Mouse (Mus musculus) stomach, postnatal 0 days (tissue): Measurements from ENCODE around the gene Map4k1. TPM values are rescaled to one million over a fixed set of nuclear protein-coding genes. Genes with fewer than 3 reads are reported as not detected.
"Not testable (repeated sequence)": the region's sequence is repeated elsewhere in the genome, so short reads cannot be mapped to it uniquely, and the experiment has no call there.

Source experiments
- ATAC-seq: fragments of 200-750 bp; cut with Nextera tagmentation; 2 replicates; pipeline ENCODE4 v1.8.0; 2017; ENCODE audit not compliant: low FRiP score, low TSS enrichment
- DNase-seq: peaks from one replicate; pipeline ENCODE4 v3.0.0-alpha.2; 2016; ENCODE audit warnings: low spot score
- H3K27ac ChIP-seq: fragments of 300-500 bp; sonication (generic); replicated peaks from 2 replicates; pipeline ENCODE4 v1.5.1; 2014; ENCODE audit warnings: mild to moderate bottlenecking, control low read depth
- H3K27me3 ChIP-seq: fragments of 300-500 bp; sonication (generic); 2 replicates; pipeline ENCODE4 v1.6.1; 2014; ENCODE audit warnings: low read length; ENCODE audit not compliant: control insufficient read depth, insufficient read depth
- H3K36me3 ChIP-seq: fragments of 300-500 bp; sonication (generic); 2 replicates; pipeline ENCODE4 v1.6.1; 2014; ENCODE audit warnings: low read length, mixed read lengths; ENCODE audit not compliant: control insufficient read depth, insufficient read depth
- H3K4me1 ChIP-seq: fragments of 300-500 bp; sonication (generic); replicated peaks from 2 replicates; pipeline ENCODE4 v1.6.1; 2014; ENCODE audit warnings: antibody characterized with exemption; ENCODE audit not compliant: control insufficient read depth, insufficient read depth
- H3K4me2 ChIP-seq: fragments of 300-500 bp; sonication (generic); replicated peaks from 2 replicates; pipeline ENCODE4 v1.6.1; 2014; ENCODE audit warnings: low read depth, mild to moderate bottlenecking, control low read depth, moderate library complexity
- H3K4me3 ChIP-seq: fragments of 300-500 bp; sonication (generic); 2 replicates; pipeline ENCODE4 v1.5.1; 2014; ENCODE audit warnings: low read depth, low read length, control low read depth
- H3K9ac ChIP-seq: fragments of 300-500 bp; sonication (generic); 2 replicates; pipeline ENCODE4 v1.6.1; 2014; ENCODE audit warnings: mild to moderate bottlenecking, low read length, control low read depth, mixed read lengths
- H3K9me3 ChIP-seq: fragments of 300-500 bp; sonication (generic); 2 replicates; pipeline ENCODE4 v1.6.1; 2016; ENCODE audit warnings: low read length; ENCODE audit not compliant: control insufficient read depth
- CTCF ChIP-seq: IDR thresholded peaks from 2 replicates; pipeline ENCODE4 v1.5.1; 2016; ENCODE audit warnings: antibody characterized with exemption, low read depth, mild to moderate bottlenecking, moderate library complexity
- EP300 ChIP-seq: optimal IDR thresholded peaks from 2 replicates; pipeline ENCODE3; 2016; ENCODE audit warnings: antibody characterized with exemption
- WGBS: fragments of 180-500 bp; shearing (Covaris S2); extraction: QIAGEN DNeasy Blood & Tissue Kit; methylation state at CpG from one replicate; pipeline ENCODE4 v1.1.7; 2014; 5-methylcytosine and 5-hydroxymethylcytosine counted together
- polyA plus RNA-seq: library from polyadenylated mRNA; unstranded; fragments of >200 nt; fragmentation: Nextera tagmentation; extraction: Ambion mirVana; gene quantifications from 2 replicates; pipeline ENCODE4 v1.2.1, GENCODE M21; 2015

Map4k1 gene
- polyA plus RNA-seq, 1 experiment from 2014 or later: 3.6 TPM

GRCm38 (mm10) chr7:28961927-28962670 is 19.8 kb upstream of the Map4k1 start, which contains the start of gene Actn4:
Actn4 (minus strand) TSS chr7:28962340.
- Histone ChIP-seq H3K4me1 (peaks cover 14% of the 10 kb centered on the region), H3K4me3 (peak within 1 kb of the TSS; percentile 100), H3K27me3 (no peaks in the 10 kb centered on the region), H3K36me3 (no peaks in the 10 kb centered on the region), H3K9me3 (no peaks in the 10 kb centered on the region), H3K27ac (peak within 1 kb of the TSS; percentile 94), H3K9ac (peak within 1 kb of the TSS; percentile 98), H3K4me2 (peak within 1 kb of the TSS; percentile 86)
- ATAC-seq (peak; percentile 90), DNase-seq (peak; percentile 99)
- TF ChIP-seq CTCF: no peak
- peak; percentile 49 for TF ChIP-seq EP300
- under 1% methylated on average over 76 of the region's 76 CpGs for WGBS

DNA sequence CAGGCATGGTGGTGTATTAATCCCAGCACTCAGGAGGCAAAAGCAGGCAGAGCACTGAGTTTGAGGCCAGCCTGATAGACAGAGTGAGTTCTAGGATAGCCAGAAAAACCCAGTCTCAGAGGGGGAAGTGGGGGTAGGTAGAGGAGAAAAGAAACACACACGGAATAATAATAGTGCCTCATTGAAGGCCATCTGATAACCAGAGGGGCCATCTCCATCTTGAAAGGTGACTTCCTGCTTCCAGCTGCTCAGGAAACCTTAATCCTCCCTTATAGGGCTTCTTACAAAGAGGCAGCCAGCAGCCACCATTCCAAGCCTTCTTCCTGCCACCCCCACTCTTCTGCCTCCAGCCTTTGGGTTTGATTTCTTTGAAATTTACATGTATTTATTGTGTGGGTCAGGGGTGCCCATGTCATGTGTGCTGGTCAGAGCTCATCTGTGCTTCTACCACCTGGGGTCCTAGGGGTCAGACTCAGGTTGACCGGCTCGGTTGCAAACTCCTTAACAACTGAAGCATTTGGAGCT is 18.4 kb upstream of the Map4k1 start:
- WGBS: 84% methylated on average over 3 of the region's 3 CpGs
- peaks cover 5% of the 10 kb centered on the region for H3K4me1 ChIP-seq
- no peak overlapping the region for H3K9ac ChIP-seq
- DNase-seq (no peak), ATAC-seq (no peak)
- no peaks in the 10 kb centered on the region for H3K27me3 ChIP-seq
- H3K4me3 ChIP-seq: no peak overlapping the region
- H3K27ac ChIP-seq: peak overlapping the region; percentile 14; the same call in 1 of the 2 replicates
- no peaks in the 10 kb centered on the region for H3K9me3 ChIP-seq
- H3K4me2 ChIP-seq: no peak overlapping the region
- H3K36me3 ChIP-seq: no peaks in the 10 kb centered on the region
- no peak for TF ChIP-seq EP300
- TF ChIP-seq CTCF: no peak

DNA sequence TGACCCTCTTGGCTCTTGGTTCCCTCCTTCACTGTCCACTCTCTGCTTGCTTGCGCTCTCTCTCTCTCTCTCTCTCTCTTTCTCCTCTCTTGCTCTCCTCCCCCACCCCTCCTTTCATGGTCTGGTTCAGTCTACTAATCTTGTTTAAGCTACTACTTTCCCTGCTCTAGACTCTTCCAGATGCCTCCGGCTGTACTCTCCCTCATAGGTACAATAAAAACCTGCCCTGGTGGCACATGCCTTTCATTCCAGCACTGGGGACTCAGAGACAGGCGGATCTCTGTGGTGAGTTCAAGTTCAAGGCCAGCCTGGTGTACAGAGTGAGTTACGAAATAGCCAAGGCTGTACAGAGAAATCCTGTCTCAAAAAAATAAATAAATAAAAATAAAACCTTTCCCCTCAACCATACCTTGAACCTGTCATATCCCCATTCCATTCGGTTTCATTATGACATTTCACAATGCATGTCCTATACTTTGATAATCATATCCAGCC is 16.5 kb upstream of the Map4k1 start:
- Histone ChIP-seq H3K36me3 (no peaks in the 10 kb centered on the region), H3K4me1 (no peaks in the 10 kb centered on the region), H3K27ac (no peak overlapping the region), H3K9ac (no peak overlapping the region), H3K4me2 (no peak overlapping the region), H3K27me3 (no peaks in the 10 kb centered on the region), H3K9me3 (no peaks in the 10 kb centered on the region), H3K4me3 (no peak overlapping the region)
- TF ChIP-seq EP300: no peak
- no peak for TF ChIP-seq CTCF
- 81% methylated on average over 5 of the region's 5 CpGs for WGBS
- DNase-seq: no peak
- no peak for ATAC-seq

DNA sequence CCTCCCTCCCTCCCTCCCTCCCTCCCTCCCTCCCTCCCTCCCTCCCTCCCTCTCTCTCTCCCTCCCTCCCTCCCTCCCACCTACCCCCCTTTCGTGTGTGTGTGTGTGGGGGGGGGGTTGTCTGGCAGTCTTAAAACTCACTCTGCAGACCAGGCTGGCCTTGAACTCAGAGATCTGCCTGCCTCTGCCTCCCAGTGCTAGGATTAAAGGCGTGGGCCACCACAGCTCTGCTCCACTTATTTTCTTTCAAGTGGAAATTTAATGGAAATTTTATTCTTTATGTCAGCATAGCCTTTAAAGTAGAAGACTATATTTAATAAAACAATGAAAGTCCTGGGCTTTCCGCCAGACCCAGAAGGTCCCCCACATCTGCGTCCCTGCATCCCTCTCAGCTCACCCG is 15.7 kb upstream of the Map4k1 start:
- no peak for ATAC-seq
- no peak for DNase-seq
- H3K4me1 ChIP-seq: no peaks in the 10 kb centered on the region
- TF ChIP-seq EP300 (no peak), CTCF (no peak)
- H3K9ac ChIP-seq: no peak overlapping the region
- no peaks in the 10 kb centered on the region for H3K27me3 ChIP-seq
- WGBS: 66% methylated on average over 4 of the region's 5 CpGs
- no peak overlapping the region for H3K4me2 ChIP-seq
- H3K36me3 ChIP-seq: no peaks in the 10 kb centered on the region
- no peak overlapping the region for H3K4me3 ChIP-seq
- H3K9me3 ChIP-seq: no peaks in the 10 kb centered on the region
- H3K27ac ChIP-seq: no peak overlapping the region

DNA sequence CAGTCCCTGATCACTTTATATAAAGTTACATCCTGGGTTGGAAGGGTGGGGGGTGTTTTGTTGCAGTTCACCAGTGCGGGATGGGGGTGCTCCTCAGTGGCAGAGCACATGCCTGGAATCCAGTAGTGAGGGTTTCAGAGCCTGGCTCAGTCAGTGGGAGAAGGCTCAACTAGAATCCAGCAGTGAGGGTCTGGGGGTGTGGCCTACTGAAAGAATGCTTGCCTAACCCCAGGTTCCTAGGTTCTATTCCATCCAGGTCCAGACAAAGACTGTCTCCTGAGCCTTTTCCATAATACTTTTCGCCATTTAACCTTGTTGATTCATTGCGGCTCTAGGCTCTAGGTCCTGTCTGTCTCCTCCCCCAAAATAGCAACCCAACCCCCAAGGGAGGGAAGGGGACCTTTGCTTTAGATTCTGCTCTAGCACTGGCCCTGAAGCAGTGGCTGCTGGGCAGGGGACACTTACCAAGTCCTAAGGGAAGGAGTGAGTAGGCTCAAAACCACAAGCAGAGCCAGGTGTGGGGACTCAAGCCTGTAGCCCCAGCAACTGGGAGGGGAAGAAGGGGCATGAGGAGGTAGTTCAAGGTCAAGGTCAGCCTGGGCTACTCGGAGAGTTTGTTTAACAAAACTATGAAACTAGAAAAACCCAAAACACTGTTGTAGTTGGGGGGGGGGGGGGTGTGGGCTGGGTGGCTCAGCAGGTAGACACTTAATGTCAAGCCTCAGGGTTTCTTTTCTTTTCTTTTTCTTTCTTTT is 14.9 kb upstream of the Map4k1 start:
- TF ChIP-seq CTCF (no peak), EP300 (no peak)
- no peak overlapping the region for H3K4me2 ChIP-seq
- H3K9ac ChIP-seq: no peak overlapping the region
- H3K9me3 ChIP-seq: no peaks in the 10 kb centered on the region
- H3K27ac ChIP-seq: no peak overlapping the region
- H3K4me1 ChIP-seq: 0 out of 2 replicates have a peak, but pooled peaks cover 3% of the 10 kb centered on the region
- DNase-seq: no peak
- H3K4me3 ChIP-seq: no peak overlapping the region
- WGBS: 63% methylated on average over 4 of the region's 4 CpGs
- no peaks in the 10 kb centered on the region for H3K36me3 ChIP-seq
- no peak for ATAC-seq
- H3K27me3 ChIP-seq: no peaks in the 10 kb centered on the region

DNA sequence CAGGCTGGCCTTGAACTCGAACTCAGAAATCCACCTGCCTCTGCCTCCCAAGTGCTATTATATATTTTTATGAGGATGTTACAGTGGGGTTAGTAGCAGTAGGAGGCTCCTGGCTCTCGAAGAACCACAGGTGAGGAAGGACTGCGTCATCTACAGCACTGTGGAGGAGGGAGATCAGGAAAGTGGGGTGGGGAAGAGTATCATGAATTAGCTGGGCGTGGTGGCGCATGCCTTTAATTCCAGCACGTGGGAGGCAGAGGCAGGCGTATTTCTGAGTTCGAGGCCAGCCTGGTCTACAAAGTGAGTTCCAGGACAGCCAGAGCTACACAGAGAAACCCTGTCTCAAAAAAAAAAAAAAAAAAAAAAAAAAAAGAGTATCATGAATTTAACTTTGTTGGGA is 13.7 kb upstream of the Map4k1 start:
- not testable (repeated sequence) for H3K4me3 ChIP-seq, ATAC-seq, H3K27ac ChIP-seq, DNase-seq, H3K9me3 ChIP-seq, H3K27me3 ChIP-seq, H3K4me2 ChIP-seq, H3K9ac ChIP-seq, H3K36me3 ChIP-seq, H3K4me1 ChIP-seq
- 85% methylated on average over 8 of the region's 8 CpGs for WGBS
